In the genomic region with DNA sequence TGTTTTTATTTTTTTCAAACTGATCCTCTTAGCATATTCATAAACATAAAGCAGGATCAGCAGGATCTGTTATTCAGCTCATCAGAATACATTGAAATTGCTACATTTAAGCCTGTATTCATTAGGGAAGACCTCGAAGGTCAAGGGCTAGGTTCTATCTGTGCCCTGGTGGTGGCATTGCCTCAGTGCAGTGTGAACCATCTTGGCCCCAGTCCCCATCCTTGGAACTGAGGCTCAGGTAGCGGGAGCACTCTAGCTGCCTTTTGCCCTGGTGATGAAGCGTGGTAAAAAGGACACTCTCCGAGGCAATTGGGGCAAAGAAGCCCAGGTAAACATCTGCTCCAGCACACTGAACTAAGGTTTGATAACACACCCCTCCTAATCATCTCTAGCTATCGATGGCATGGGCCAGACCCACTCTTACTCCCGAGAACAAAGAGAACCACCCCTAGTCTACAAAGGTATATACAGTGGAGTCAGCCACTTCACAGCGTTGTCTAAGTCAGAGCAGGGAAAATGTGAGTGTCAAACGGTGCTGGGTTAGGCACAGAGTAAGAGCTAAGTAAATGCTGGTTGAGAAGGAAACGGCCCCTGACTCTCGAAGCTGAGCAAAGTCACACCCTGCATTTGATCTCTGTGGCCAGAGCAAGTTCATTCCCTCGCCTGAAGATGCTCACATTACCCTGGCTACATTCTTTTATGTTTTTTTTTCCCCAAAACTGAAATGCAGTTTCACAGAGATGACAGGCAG, we compare ENCODE assay signal across 15 mouse cellular contexts.
A peak's percentile ranks its signal among the peaks of the same experiment; 100 is the strongest.
DNase-seq lines count a peak whose midpoint lies in the region; TF ChIP-seq lines count a peak whose summit lies in the region.
"Had no signal": no experiment of that assay in that cellular context is flagged by ENCODE, and none has a peak within 500 bp of the region (broad histone marks: within the 10 kb centered on the region; RNA-seq: fewer than 3 reads in every experiment).

No protein-coding gene starts in this region.

- peaks cover 24% of the 10 kb centered on the region for H3K4me1 ChIP-seq in heart, adult 2 months (ENCODE audit: control insufficient read depth, insufficient read depth, low read length)
- H3K4me1 ChIP-seq in thymus, adult 2 months (replicated peaks; ENCODE audit: control insufficient read depth, insufficient read depth, low read length) = peaks cover 35% of the 10 kb centered on the region
- H3K4me1 ChIP-seq in cerebellum, adult 2 months (ENCODE audit: control insufficient read depth, insufficient read depth, low read length) = no peaks in the 10 kb centered on the region

- H3K9ac ChIP-seq in heart, adult 2 months (ENCODE audit: low read depth, low read length) = no peak overlapping the region
- H3K9ac ChIP-seq: hindbrain, embryonic 14.5 days; midbrain, embryonic 12.5 days had no signal

- intact Hi-C loops in heart, adult 2 months (cut with DNase I) = loop anchor here (2.0 kb wide), 1 partner anchor 147 kb away; no protein-coding TSS in a partner anchor
- intact Hi-C loops in heart, postnatal 10 days (cut with DNase I) = loop anchor here (5.0 kb wide), 1 partner anchor 81 kb away; no protein-coding TSS in a partner anchor

- peak; percentile 36 for TF ChIP-seq CTCF in heart, adult 2 months (IDR thresholded peaks at IDR 0.05)
- TF ChIP-seq CTCF in layer of hippocampus, adult 2 months (conservative IDR thresholded peaks at IDR 0.05) = peak; percentile 40
- TF ChIP-seq CTCF in thymus, adult 2 months (IDR thresholded peaks at IDR 0.05; ENCODE audit: borderline replicate concordance, control insufficient read depth, extremely low read depth, insufficient read depth, low read length, poor library complexity) = no peak
- TF ChIP-seq CTCF in cerebellum, adult 2 months (IDR thresholded peaks at IDR 0.05; ENCODE audit: borderline replicate concordance, insufficient read depth, low read depth, low read length) = no peak

- no peak for TF ChIP-seq POLR2A in heart, adult 2 months (IDR thresholded peaks at IDR 0.05; ENCODE audit: insufficient read depth, low read depth, low read length)
- TF ChIP-seq POLR2A in thymus, adult 2 months (IDR thresholded peaks at IDR 0.05; ENCODE audit: control insufficient read depth, extremely low read depth, insufficient read depth, low read length, poor library complexity) = no peak
- TF ChIP-seq POLR2A in cerebellum, adult 2 months (IDR thresholded peaks at IDR 0.05; ENCODE audit: borderline replicate concordance, insufficient read depth, low read length) = no peak

- H3K36me3 ChIP-seq in heart, adult 2 months (ENCODE audit: control insufficient read depth, insufficient read depth, low read length) = peaks cover 5% of the 10 kb centered on the region; the same call in 1 of the 2 replicates
- no peaks in the 10 kb centered on the region for H3K36me3 ChIP-seq in thymus, adult 2 months (ENCODE audit: control insufficient read depth, insufficient read depth, low read length)
- H3K36me3 ChIP-seq: midbrain, embryonic 12.5 days had no signal

- WGBS in heart, adult 2 months = 79% methylated on average over 11 of the region's 11 CpGs
- WGBS in thymus, adult 2 months = 41% methylated on average over 11 of the region's 11 CpGs
- WGBS in cerebellum, adult 2 months = 91% methylated on average over 11 of the region's 11 CpGs

- TF ChIP-seq EP300 in heart, adult 2 months (IDR thresholded peaks at IDR 0.05; ENCODE audit: insufficient read depth, low read depth, low read length) = no peak

- H3K4me3 ChIP-seq in heart, adult 2 months = no peak overlapping the region
- no peak overlapping the region for H3K4me3 ChIP-seq in layer of hippocampus, adult 2 months
- no peak overlapping the region for H3K4me3 ChIP-seq in thymus, adult 2 months (ENCODE audit: control insufficient read depth, insufficient read depth, low read length)
- H3K4me3 ChIP-seq in cerebellum, adult 2 months (replicated peaks; ENCODE audit: insufficient read depth, low read depth, low read length) = no peak overlapping the region
- H3K4me3 ChIP-seq: midbrain, embryonic 12.5 days; myocyte had no signal

- no peaks in the 10 kb centered on the region for H3K27me3 ChIP-seq in heart, adult 2 months (ENCODE audit: control insufficient read depth, insufficient read depth, low read length)
- H3K27me3 ChIP-seq in thymus, adult 2 months (ENCODE audit: control insufficient read depth, insufficient read depth, low read length) = no peaks in the 10 kb centered on the region
- no peaks in the 10 kb centered on the region for H3K27me3 ChIP-seq in cerebellum, adult 2 months (ENCODE audit: control insufficient read depth, insufficient read depth, low read length)
- H3K27me3 ChIP-seq: midbrain, embryonic 12.5 days had no signal

- no peak for DNase-seq in heart, adult 2 months
- DNase-seq in heart, postnatal 10 days = no peak
- DNase-seq in layer of hippocampus, adult 2 months (ENCODE audit: low spot score in 2 of 2) = no peak
- no peak for DNase-seq in layer of hippocampus, adult 18-20 months (ENCODE audit: low spot score in 2 of 2)
- DNase-seq in thymus, adult 2 months = no peak
- DNase-seq in thymus, postnatal 10 days (ENCODE audit: low spot score in 2 of 2) = no peak
- no peak for DNase-seq in cerebellum, adult 2 months
- no peak for DNase-seq in layer of hippocampus, adult 8-10 months (ENCODE audit: low spot score in 2 of 2)
- DNase-seq: adrenal gland, postnatal 14 days; cerebellum, postnatal 10 days; gastrocnemius, postnatal 25 days; thymus, postnatal 14 days had no signal

- no peaks in the 10 kb centered on the region; the same call in 1 of the 2 replicates for H3K79me2 ChIP-seq in heart, adult 2 months (replicated peaks; ENCODE audit: control insufficient read depth, insufficient read depth, low read length)

- H3K27ac ChIP-seq in heart, adult 2 months = no peak overlapping the region
- H3K27ac ChIP-seq in layer of hippocampus, adult 2 months = no peak overlapping the region
- H3K27ac ChIP-seq in thymus, adult 2 months (ENCODE audit: control insufficient read depth, insufficient read depth, low read length) = 0 out of 2 replicates have a peak overlapping the region, but pooled peaks have one; percentile 3
- H3K27ac ChIP-seq in cerebellum, adult 2 months (ENCODE audit: insufficient read depth, low read length) = no peak overlapping the region
- H3K27ac ChIP-seq: hindbrain, embryonic 14.5 days; midbrain, embryonic 12.5 days had no signal

Comparison
In these comparisons a context has a peak if more than half of its experiments do, and no peak if none do; other contexts are left out.
1. CTCF ChIP-seq: peak in heart, adult 2 months (single experiment) and layer of hippocampus, adult 2 months (single experiment); none in thymus, adult 2 months (single experiment) and cerebellum, adult 2 months (single experiment).